Mouse (Mus musculus): ENCODE results near the gene H2-DMb1.
A peak's percentile ranks its signal among the peaks of the same experiment; 100 is the strongest.

Gene H2-DMb1

GRCm38 (mm10) chr17:34152923-34153322, at the start of gene H2-DMb1:
H2-DMb1 (plus strand) TSS chr17:34153072.
- DNase-seq (ENCODE audit: low spot score in 2 of 2): peak in 1 of 2 experiments; percentile 31

DNA sequence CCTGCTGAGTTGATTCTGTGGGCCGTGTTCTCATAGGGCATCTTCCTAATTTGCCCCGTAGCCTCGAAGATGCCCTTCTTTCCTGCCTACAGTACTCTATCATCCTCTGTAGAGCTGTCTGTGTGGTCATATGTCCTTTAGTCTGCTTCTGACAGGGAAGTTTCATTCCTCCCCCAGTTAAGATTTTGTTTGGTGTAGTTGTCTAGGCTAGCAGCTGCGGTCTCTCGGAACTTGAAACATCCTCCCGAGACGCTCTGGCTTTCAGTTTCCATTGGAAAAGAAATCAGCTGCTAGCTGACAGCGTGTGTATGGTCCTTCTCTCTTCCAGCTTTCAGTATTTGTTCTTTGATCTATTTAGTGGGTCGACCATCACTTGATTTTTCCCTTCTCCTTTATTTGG, 48.1 kb upstream of the H2-DMb1 start:
- no peak for DNase-seq (ENCODE audit: low spot score in 2 of 2)

DNA sequence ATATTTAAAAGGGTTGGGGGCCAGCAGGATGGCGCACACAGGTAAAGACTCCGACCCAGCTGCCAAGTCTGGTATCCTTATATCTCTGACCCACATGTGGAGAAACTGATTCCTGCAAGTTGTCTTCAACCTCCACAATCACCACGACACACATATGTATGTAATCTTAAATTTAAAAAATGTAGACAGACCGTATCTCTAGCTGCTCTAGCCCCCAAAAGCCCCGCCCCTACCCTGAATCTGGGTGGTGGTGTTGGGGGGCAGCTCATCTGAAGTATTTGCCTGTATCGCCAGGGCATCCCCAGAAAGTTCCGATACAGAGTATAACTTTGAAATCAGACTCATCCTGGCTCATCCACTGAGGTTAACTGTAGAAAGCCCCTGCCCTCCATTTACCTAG, 46.3 kb upstream of the H2-DMb1 start:
- DNase-seq (ENCODE audit: low spot score in 2 of 2): no peak

DNA sequence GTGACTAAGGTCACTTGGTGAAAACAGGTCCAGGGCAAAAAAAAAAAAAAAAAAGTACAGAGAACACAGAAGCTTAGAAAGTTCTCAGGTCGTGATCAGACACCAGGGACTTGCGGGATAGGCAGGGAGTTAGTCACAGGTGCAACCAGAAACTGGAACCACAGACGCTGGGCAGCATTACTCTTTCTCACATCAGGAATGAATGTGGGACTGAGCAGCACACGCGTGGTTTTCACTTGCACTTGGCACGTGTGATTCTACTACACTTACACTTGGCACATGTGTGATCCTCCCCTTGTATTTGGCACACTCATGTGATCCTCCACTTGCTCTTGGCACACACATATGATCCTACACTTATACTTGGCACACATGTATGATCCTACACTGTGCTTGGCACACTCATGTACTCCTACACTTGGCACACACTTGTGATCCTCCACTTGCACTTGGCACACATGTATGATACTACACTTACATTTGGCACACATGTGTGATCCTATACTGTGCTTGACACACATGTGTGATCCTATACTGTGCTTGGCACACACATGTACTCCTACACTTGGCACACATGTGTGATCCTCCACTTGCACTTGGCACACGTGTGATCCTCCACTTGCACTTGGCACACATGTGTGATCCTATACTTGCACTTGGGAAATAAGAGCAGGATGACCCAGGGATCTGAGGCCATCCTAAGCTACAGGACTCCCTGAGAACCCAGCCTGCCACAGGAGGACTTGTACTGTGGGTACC, 45.6 kb upstream of the H2-DMb1 start:
- no peak for DNase-seq (ENCODE audit: low spot score in 2 of 2)

GRCm38 (mm10) chr17:34108460-34108859, 44.4 kb upstream of the H2-DMb1 start:
- DNase-seq (ENCODE audit: low spot score in 2 of 2): no peak

DNA sequence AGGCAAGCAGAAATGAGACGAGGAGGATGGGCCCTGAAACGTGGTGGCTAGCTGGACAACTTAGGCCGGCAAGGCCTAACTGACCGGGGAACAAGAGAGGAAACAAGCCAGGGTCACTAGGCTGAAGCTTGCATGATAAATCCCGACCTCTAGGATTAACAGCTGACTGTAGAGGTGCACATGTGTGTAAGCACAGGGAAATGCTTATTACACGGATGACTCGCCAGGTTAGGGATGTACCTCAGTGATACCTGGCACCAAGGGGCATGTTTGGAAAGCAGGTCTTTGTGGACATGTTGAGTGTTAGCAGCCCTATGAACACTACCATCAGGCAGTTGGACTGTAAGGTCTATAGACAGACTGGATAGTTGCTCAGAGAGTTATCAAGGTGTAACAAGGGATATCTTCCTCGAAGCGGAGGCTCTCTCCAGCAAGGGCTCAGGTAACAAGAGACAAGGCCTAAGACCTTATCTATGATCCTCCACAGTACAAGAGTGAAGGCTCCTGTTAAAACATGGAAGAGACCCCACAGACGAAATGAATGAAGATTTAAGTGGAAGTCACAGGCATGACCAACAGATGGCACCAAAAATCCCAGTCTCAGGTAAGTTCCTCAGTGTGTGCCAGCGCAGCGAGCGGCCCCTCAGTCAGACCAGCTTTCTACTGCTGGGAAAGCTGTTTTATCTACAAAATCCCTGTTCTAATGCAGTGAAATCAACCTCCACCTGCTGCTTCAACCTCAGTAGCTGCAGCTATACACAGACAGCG, 43.6 kb upstream of the H2-DMb1 start:
- DNase-seq (ENCODE audit: low spot score in 2 of 2): no peak

- no peak for DNase-seq (ENCODE audit: low spot score in 2 of 2)
These were observed 43.1 kb upstream of the H2-DMb1 start for GRCm38 (mm10) chr17:34109806-34110195.

DNA sequence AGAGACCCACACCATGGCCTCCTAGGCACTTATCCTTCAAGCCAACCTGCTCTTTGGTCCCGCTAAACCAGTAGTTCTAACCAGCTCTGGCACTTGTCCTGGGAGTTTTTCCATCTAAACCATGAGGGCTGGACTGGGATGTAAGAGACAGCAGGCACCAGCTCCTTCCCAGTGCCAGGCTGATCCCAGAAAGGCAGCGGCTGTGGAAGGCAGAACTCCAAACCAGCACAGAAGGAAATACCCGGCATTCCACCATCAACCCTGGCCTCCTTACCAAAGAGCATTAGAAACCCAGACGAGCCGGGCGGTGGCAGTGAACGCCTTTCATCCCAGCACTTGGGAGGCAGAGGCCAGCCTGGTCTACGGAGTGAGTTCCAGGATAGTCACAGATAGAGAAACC, 42.6 kb upstream of the H2-DMb1 start:
- DNase-seq (ENCODE audit: low spot score in 2 of 2): no peak

- no peak for DNase-seq (ENCODE audit: low spot score in 2 of 2)
These were observed 38.8 kb upstream of the H2-DMb1 start for GRCm38 (mm10) chr17:34114114-34114513.

DNA sequence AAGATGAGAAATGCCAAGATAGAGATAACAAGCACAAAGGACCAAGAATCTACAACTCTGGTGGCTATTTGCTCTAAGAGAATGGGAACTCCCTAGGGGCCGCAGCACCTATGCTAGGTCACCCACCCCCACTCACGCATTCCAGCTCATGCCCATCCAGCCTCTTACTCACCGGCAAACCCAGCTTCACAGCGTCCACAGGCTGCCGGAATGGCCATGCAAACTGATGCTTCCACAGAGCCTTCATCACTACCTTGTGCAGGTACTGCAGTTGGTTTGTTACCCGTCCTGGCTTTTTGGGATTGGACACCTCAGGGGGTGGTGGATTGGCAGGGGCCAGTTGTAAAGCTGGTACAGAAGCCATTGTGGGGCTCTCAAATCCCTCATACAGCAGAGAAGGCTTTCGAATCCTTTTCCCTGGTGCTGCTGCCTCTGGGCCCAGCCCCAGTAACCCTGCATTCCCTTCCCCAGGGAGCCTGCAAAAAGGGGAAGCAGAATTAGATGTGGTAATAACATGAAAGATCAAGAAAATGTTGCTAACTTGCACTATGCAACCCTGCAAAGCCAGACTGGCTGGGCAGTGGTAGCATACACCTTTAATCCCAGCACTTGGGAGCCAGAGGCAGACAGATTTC, 36.0 kb upstream of the H2-DMb1 start:
- no peak for DNase-seq (ENCODE audit: low spot score in 2 of 2)

DNA sequence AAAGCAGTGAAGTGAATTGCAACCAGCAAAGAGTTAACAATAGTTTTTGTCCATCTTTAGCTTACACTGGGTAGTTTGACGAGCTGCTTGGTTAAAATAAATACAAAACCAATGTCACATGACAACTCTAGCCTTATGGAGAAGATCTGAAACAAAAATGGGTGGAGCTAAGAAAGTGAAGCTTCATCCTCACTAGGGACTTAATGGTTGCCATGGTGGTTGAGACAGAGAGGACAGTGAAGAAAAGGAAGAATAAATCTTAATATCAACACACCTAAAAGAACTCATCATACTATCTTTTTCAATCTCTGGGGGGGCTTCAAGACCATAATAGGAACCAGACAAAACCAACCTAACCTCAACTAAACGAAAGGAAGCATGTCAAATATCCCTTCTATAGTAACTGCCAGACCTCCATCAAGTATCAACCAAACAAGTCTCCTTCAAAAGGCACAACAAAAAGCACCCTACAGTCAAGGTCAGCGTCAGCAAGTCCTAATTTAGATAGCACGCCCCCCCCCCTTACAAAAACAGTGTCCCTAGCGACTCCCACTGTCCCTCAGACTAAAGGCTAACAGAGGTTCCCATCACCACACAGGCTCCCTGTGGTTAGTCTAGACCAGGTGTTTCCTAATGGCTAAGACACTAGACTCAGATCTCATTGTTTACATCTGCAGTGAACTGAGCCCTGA, 35.3 kb upstream of the H2-DMb1 start:
- no peak for DNase-seq (ENCODE audit: low spot score in 2 of 2)

DNA sequence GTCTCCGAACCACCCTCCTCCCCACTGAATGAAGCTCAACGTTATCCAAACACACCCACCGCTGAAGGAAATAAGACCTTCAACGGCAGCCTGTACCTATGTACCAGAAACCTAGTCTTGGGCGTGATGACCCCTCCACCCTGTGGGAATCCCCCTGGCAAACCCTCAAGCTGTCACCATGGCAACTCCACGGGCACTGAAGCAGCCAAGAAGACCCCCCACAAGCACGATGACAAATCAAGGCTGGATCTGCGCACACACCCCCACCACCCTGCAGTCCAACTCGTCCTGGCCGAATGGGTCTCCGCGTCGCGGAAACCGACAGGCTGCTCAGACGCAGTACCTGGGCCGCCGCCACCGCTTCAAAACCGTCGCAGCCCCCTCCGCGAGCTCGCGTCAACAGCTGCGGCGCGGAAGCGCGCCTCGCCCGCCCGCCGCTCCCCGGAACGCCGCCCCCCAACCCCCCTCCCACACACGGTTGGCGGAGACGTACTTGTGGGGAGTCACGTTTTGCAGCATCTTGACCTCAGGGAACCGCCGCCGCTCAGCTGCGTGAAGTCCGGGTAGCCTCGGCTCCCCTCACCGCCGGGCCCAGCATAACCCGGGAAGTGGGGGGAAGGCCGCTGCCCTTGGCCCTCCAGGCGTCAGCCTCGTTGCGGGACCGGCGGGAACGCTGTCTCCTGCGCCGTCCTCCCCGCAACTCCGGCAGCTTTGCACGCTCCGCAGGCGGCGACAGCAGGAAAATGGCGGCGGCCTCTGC, 34.6 kb upstream of the H2-DMb1 start:
- DNase-seq (ENCODE audit: low spot score in 2 of 2): peak in 1 of 2 experiments; percentile 34

- no peak for DNase-seq (ENCODE audit: low spot score in 2 of 2)
These were observed 34.0 kb upstream of the H2-DMb1 start for GRCm38 (mm10) chr17:34118873-34119248.

- peak; percentile 97 to 98 for DNase-seq (ENCODE audit: low spot score in 2 of 2)
These were observed 33.4 kb upstream of the H2-DMb1 start, which contains the start of gene H2-DMa for GRCm38 (mm10) chr17:34119249-34120179. H2-DMa (plus strand) TSS chr17:34119541.

GRCm38 (mm10) chr17:34120180-34120723, 32.6 kb upstream of the H2-DMb1 start:
- peak; percentile 71 to 85 for DNase-seq (ENCODE audit: low spot score in 2 of 2)

DNA sequence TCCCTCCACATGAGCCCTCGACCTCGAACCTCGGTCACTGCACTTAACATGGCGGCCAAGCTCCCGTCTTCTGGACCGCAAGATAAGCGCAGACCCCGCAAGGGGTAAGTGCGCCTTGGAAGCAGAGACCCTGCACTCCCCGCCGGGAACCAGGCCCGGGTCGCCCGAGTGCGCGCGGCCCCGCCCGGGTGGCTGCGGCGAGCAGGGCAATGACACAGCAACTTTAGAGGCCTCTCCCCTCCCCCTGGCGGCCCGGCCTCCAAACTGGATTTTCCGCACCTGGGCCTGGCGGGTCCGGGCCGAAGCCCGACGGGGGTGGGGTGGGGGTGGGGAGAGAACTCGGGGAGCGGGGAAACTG, 32.1 kb upstream of the H2-DMb1 start:
- DNase-seq (ENCODE audit: low spot score in 2 of 2): peak in 1 of 2 experiments; percentile 87

DNA sequence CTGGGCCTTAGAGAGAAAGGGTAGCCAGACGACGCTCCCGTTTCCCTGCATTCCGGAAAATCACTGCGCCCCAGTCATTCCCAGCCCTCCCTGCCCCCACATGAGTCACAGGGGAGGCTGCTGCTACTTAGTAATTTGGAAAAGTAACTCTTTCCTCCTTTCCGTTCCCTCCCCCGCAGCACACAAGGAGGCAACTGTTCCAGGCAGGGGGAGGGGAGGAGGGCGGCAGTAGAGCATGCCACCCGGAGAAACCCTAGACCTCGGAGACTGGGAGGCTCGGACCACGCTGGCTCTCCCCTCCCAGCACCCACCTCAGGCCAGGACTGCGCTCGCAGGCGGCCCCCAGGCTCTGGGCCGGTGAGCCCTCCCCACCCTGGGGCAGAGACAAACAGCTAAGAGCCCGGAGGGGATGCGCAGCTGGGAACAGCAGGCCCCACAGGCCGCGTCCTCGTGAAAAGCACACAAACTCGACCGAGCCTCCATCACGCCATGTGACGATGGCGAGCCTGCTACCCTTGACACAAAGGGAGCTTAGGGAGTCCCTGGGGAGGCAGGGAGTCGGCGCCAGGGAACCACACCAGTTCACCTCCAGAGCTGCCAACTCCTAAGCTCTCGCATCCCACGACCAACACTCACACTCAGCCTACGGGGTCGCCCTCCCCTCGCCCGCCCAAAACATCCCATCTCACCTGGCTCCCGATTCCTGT, 31.5 kb upstream of the H2-DMb1 start:
- peak; percentile 84 to 87 for DNase-seq (ENCODE audit: low spot score in 2 of 2)

DNA sequence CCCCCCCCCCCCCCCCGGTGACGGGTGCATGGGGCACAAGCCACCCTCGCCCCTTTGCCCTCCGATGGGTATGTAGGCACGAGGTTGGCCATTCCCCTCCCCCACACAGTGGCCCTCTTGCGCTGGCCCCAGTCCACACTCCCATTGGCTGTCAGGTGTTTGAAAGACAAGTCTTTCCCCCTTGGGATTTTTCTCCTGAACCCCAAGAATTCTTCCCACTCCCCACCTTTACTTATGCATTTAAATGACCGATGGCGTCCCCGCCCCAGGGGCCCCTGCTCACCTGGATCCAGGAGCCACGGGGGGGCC, 31.0 kb upstream of the H2-DMb1 start:
- DNase-seq (ENCODE audit: low spot score in 2 of 2): peak in 1 of 2 experiments; percentile 59

DNA sequence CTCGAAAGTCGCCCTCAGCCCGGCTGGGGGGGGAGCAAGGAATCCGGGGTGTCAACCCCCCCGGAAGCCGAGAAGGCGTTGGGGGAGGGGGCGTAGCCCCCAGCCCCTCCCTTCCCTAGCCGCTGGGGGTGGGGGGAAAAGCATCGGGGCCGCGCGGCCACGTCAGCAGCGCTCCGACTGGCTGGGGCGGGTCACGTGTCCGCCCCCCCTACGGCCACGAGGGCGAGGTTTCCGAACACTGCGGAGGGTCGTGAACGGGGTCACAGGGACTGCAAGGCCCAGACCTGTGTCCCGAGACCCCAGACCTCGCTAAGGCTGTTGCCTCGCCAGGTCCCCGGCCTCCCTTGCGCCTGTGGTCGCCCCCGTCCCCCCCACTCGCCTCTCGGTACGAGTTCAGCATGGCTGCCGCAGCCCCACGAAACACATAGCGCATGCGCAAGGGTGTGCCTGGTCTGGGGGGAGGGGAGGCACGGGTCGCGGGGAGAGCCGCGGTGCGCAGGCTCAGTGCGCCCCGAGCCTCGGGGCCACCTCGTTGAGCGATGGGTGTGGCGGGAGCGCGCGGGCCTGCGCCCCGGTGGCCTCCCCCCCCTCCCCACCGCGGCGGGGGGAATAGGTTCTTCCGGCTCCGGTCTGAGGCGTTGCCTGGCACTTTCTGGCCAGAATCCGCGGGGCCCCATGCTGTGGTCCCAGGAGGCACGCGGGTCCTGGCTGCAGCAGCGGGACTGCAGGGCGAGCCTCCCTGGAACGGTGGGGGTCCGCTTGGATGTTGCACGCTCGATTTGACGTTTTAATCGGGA, 30.5 kb upstream of the H2-DMb1 start, which contains the start of gene Brd2:
Brd2 (minus strand) TSS at position 447 of the 797 bp plus-strand sequence.
- DNase-seq (ENCODE audit: low spot score in 2 of 2): peak; percentile 97 to 98

Measured in urinary bladder, adult 18-20 months (tissue).